Mouse (Mus musculus) gastrocnemius, adult 2 months (tissue): ENCODE results near the gene Nbeal2. TPM values are rescaled to one million over a fixed set of nuclear protein-coding genes. Genes with fewer than 3 reads are reported as not detected.

ENCODE experiments used
- DNase-seq: peaks from one replicate; pipeline ENCODE4 v3.0.0; 2022
- H3K27ac ChIP-seq: fragments of 200-600 bp; 2 replicates; pipeline ENCODE4 v1.8.1; 2022; ENCODE audit warnings: mild to moderate bottlenecking
- H3K4me3 ChIP-seq: fragments of 200-600 bp; 2 replicates; pipeline ENCODE4 v1.8.1; 2022; ENCODE audit warnings: mild to moderate bottlenecking, moderate library complexity
- CTCF ChIP-seq: fragments of 200-600 bp; IDR thresholded peaks from 2 replicates; pipeline ENCODE4 v1.8.1; 2022; ENCODE audit warnings: antibody characterized with exemption, mild to moderate bottlenecking, moderate library complexity
- intact Hi-C: fragments of 180-260 bp; cut with DNase I; formaldehyde crosslinking; loops from one replicate; pipeline ENCODE4 v1.15.1; 2025
- total RNA-seq, 2 experiments: library from RNA; stranded (reverse); gene quantifications; 2 replicates each; pipeline ENCODE4 v1.2.3; 2021

Gene Nbeal2
- total RNA-seq, 2 experiments from 2014 or later: 4.7 to 5.0 TPM

DNA sequence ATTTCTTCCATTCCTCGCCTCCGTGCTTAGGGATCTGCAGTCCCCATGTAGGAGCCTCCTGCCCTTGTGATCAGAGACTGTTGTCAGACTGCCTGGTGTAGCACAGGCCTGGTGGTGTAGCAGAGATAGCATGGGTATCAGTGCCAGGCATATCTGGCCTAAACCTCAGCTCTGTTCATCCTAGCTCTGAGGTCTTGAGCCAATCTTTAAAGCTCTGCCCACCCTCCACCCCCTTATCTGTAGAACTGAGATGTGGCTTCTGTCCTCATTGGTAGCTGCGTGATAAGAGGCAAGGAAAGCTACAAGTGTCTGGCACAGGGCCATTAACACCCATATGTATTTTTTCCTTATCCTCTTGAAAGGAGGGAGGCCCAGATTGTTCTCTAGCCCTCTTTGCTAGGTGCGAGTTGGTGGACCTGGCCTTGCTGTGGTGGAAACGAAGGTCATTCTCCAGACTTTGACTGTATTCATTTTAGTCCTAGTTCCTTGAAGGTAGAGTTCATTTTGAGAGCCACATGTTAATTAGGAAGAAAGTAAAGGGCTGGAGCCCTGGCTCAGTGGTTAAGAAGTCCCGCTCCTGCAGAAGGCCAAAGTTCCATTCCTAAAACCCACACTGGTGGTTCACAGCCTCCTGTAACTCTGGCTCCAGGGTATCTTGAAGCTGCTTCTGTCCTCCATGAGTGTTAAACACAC lies 14.8 kb upstream of the Nbeal2 start:
- TF ChIP-seq CTCF: no peak
- H3K27ac ChIP-seq: no peak overlapping the region
- intact Hi-C loops: no loop called here
- DNase-seq: no peak
- no peak overlapping the region for H3K4me3 ChIP-seq

DNA sequence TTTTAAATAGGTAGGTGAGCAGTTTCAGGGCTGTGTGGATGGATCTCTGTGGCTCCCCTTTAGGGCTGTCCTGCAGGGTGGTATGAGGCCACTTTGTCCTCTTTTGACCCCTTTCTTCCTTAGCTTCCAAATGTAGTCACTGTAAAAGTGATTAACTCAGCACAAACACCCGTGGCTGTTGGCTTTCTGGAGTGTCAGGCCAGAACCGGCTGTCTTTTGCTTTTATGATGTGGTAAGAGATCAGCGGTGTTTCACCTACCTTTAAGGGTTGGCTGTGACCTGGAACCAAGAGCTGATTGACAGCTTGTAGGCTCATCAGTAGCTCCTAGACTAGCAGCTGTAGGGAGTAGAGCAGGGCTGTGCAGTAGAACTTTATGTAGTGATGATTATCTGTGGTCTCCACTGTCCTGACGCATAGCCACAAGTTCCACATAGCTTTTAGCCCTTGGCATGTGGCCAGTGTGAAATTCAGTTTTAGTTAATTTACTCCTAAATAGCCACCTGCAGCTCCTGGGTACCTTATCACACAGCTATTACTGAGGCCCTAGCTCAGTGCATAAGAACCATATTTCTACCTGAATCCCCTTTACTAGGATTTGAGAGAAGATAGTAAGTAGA lies 13.4 kb upstream of the Nbeal2 start:
- peak overlapping the region; percentile 67 for H3K27ac ChIP-seq
- no peak for DNase-seq
- TF ChIP-seq CTCF: no peak
- intact Hi-C loops: no loop called here
- H3K4me3 ChIP-seq: no peak overlapping the region

DNA sequence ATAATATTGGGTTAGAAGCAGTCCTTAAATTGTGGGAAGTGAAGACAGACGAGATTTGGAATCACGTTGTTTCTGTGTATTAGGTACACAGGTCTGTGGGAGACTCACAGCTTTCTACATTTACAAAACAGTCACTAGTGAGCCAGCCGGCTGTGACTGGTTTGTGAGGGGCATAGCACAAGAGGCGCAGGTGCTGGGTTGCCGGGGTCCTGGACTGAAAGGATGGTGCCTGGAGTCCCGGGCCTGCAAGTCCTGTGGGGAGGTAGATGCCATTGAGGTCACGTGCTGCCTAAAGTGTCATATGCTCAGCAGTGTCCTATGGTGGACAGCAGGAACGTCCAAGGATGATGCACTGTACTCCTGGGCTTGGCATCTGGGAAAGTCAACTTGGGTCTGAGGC lies 12.4 kb upstream of the Nbeal2 start:
- H3K27ac ChIP-seq: peak overlapping the region; percentile 67
- no peak for DNase-seq
- H3K4me3 ChIP-seq: no peak overlapping the region; the same call in 1 of the 2 replicates
- intact Hi-C loops: no loop called here
- TF ChIP-seq CTCF: no peak

DNA sequence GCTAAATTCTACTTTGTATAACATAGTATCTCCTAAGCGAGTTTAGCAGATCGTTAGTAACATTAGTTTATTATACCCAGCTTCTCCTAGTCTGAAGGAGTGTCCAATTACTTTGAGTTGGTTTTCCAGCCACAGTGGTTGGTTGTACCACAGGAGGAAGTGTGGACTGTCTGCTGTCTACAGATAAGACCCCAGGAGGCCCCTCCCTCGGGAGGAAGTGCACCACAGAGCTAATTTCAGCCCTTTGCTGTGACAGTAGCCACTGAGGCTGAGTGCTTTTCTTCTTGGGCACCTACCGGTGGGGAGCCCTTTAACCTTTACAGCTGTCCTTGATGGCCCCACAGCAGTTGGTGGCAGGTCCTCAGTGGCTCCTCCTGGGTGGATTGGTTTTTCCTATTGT lies 12.0 kb upstream of the Nbeal2 start:
- Histone ChIP-seq H3K27ac (peak overlapping the region; percentile 67), H3K4me3 (no peak overlapping the region; the same call in 1 of the 2 replicates)
- intact Hi-C loops: no loop called here
- TF ChIP-seq CTCF: no peak
- DNase-seq: no peak

DNA sequence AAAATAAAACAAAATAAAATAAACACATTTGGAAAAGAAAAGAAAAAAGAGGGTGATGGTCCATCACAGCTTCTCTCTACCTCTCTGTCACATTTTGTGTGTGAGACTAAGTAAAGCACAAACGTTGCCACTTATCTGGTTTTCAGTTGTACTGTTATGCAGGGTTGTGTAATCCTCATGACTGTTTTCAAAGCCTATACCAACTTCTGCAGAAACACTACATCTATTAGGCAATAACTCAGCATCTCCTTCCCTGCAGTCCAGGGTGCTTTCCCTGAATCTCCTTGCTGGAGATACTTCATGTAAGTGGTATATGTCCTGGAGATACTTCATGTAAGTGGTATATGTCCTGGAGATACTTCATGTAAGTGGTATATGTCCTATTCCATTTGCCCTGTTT lies 8.9 kb upstream of the Nbeal2 start:
- Histone ChIP-seq H3K27ac (no peak overlapping the region), H3K4me3 (no peak overlapping the region)
- no peak for DNase-seq
- intact Hi-C loops: no loop called here
- no peak for TF ChIP-seq CTCF

DNA sequence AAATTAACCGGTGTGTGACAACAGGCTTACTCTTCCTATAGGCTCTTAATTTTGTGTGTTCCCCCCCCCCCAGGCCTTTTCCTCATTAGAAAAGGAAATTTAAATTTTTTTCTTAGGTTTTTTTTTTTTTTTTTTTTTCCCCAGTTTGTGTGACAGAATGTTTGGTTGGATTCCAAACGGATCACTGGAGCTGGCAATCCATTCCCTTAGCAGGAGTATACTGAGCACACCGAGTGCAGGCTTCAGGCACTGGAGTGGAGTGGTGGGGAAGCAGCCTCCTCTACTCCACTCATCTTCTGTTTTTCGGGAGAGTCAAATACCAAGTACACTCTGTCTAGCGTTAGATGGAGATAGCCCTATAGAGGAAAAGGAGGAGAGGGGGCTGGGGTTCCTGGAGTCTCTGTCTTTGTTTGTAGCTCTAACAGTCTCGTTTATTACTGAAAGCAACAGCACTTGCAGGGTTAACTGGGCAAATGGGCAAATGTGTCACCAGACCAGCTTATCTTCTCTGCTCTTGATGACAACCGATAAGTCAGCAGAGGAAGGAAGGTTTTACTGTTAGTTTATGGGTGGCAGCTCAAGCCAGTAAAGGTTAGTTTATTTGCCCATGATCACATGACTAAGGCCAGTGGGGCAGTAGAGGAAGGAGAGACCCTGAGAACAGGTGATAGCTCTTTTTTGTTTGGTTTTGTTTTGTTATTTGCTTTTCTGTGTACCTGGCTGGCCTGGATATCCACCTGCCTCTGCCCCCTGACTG lies 7.1 kb upstream of the Nbeal2 start:
- no peak for TF ChIP-seq CTCF
- H3K4me3 ChIP-seq: no peak overlapping the region
- no peak overlapping the region for H3K27ac ChIP-seq
- intact Hi-C loops: no loop called here
- no peak for DNase-seq

DNA sequence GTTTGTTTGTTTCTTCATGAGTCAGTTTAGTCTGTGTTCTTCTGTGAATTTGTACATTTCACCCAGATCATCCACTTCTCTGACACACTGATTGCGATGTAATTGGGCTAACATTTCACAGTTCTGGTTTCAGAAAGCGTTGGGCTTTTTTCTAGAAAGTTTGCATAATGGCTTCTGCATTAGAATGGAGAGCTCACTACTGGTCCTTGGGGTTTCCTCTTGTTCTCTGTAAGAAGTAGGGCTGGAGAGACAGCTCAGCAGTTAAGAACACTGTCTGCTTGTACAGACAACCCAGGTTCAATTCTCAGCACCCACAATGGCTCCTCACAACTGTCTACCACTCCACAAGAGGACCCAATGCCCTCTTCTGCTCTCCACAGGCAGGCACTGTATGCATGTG lies 6.2 kb upstream of the Nbeal2 start:
- DNase-seq: no peak
- Histone ChIP-seq H3K4me3 (no peak overlapping the region), H3K27ac (no peak overlapping the region)
- intact Hi-C loops: no loop called here
- TF ChIP-seq CTCF: no peak

DNA sequence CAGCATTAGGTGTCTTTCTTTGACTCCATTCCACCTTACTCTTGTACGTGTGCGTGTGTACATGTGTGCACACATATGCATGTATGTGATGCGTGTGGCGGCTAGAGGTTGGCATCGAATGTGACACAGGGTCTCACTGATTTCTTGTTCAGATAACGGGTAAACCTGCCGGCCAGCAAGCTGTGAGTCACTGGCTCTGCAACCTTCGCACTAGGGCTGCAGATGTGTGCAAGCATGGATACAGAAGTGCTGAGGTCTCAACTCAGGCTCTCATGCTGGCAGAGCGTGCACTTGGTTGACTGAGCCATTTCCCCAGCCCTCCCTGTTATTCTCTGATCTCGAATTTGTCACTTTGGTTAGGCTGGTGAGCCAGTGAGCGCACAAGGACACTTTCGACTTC lies 5.6 kb upstream of the Nbeal2 start:
- no peak overlapping the region for H3K27ac ChIP-seq
- intact Hi-C loops: no loop called here
- H3K4me3 ChIP-seq: no peak overlapping the region
- DNase-seq: no peak
- TF ChIP-seq CTCF: no peak

DNA sequence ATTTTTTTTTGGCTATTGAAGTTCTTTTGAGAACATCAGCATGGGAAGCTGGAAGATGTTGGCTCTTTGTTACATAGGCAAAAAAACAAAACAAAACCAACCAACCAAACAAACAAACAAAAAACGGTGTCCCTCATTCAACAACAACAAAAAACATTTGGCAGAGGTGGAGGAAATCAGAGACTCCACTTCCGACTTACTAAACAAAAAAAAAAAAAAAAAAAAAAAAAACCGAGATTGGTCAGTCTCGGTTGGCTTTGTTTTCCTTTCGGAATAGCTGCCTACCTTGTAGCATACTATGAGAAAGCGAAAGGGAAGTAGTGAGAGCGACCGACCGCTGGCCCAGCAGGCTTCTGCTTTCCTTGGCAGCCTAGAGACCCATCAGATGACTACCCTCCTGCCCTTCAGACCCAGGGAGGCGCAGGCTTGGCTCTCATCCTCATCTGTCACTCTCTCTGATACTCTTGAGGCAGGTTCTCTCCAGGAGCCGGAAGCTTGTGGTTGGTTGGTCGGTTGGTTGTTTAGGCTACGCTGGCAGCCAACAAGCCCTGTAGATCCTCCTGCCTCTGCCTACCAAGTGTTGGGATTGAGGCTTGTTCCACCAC lies 3.6 kb upstream of the Nbeal2 start:
- H3K27ac ChIP-seq: peak overlapping the region; percentile 98
- intact Hi-C loops: no loop called here
- no peak for TF ChIP-seq CTCF
- peak; percentile 67 for DNase-seq
- peak overlapping the region; percentile 79 for H3K4me3 ChIP-seq

DNA sequence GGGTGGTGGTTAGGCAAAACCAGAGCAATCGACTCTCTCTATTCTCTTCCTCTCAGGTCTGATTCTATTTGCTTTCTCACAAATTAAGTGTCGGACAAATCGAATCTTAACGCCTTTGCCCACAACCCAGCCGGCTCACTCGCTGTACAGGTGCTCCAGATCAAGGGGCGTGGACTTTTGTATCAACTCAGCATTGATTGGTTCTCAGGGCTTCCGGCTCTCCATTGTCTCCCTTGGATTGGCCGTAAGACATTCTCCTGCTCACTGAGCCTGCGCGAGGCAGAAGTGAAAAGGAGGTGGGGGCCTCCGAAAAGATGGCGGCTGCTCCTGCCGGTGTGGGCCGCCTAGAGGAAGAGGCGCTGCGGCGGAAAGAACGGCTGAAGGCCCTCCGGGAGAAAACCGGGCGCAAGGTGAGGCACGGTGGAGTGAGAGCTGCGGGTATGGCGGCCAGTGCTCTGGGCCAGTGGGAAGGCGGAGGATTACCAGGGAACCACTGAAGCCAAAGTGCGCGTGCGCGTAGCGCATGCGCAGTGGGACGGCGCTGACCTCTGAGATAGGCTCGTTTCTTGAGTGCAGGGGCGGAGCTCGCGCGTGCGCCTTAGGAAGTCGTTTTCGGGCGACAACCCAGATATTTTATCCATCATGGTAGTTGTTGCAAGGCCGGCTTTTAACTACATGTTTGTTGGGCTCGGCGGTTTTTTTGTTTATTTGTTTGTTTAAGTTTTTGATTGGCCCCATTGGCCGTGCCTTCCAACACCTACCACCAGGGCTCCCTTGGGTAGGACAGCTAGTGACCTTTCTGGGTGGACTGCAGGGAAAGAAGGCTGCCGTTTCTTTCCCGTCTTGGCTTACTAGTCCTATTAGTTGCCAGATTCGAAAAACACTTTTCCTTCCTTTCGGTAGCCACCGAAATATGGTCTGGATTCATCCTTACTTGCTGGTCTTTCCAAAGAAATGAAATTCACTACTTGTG lies 2.6 kb upstream of the Nbeal2 start, which contains the start of gene Ccdc12:
TSS of gene Ccdc12 (plus strand) at position 255 of the 973 bp plus-strand sequence.
- H3K4me3 ChIP-seq: peak within 1 kb of the TSS; percentile 79
- peak; percentile 32 for TF ChIP-seq CTCF
- intact Hi-C loops: no loop called here
- DNase-seq: peak; percentile 95
- H3K27ac ChIP-seq: peak within 1 kb of the TSS; percentile 98

DNA sequence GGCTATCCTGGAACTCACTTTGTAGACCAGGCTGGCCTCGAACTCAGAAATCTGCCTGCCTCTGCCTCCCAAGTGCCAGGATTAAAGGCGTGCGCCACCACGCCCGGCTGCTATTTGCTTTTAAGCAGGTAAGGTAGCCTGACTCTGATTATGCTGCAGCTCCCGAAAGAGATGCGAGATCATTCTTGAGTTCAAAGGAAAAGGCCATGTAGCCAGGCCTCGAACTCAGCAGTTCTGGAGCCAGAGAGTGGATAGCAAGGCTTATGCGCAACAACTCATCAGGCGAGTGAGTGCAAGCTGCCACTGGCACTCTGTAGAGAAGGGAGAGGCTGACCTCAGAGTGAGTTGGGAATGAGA lies 1.7 kb upstream of the Nbeal2 start:
- Histone ChIP-seq H3K4me3 (peak overlapping the region; percentile 79), H3K27ac (peak overlapping the region; percentile 98)
- DNase-seq: no peak
- intact Hi-C loops: no loop called here
- TF ChIP-seq CTCF: no peak
